Mouse (Mus musculus) thymus, adult 2 months (tissue): ENCODE data around the gene Olfr157.

Experiments
- CTCF ChIP-seq: fragments of 200-500 bp; IDR thresholded peaks from 2 replicates; pipeline ENCODE4 v1.5.1; 2012; ENCODE audit warnings: mild to moderate bottlenecking, control low read depth, low read length, moderate library complexity, borderline replicate concordance; ENCODE audit not compliant: control insufficient read depth, poor library complexity, insufficient read depth; ENCODE audit errors: extremely low read depth
- POLR2A ChIP-seq: fragments of 200-500 bp; IDR thresholded peaks from 2 replicates; pipeline ENCODE4 v1.6.1; 2012; ENCODE audit warnings: mild to moderate bottlenecking, low read length, control low read depth, moderate library complexity; ENCODE audit not compliant: control insufficient read depth, poor library complexity, insufficient read depth; ENCODE audit errors: extremely low read depth

DNA sequence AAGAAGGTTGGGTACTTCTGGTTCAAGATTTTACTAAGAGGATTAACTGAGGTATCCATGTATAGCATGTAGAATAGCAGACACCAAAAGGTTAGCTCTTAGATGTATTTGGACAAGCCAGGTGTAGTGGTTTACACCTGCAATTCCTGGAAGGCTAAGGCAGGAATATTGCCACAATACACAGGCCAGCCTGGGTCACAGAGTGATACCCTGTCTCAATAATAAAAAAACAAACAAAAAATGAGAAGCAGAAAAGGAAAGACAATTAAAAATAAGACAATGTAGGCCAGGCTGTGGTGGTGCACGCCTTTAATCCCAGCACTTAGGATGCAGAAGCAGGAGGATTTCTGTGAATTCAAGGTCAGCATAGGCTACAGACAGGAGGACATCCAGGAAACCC lies 37.2 kb upstream of the Olfr157 start:
- no peak for TF ChIP-seq CTCF
- TF ChIP-seq POLR2A, result no peak
